Mouse (Mus musculus): ENCODE data around the gene Ostm1.

The Ostm1 gene

GRCm38 (mm10) chr10:42625907-42626306, 42.3 kb downstream of the Ostm1 start:
- DNase-seq (ENCODE audit: low spot score), result no peak

GRCm38 (mm10) chr10:42630596-42631355, 47.2 kb downstream of the Ostm1 start:
- DNase-seq (ENCODE audit: low spot score), result no peak

- no peak for DNase-seq (ENCODE audit: low spot score)
These were observed 48.3 kb downstream of the Ostm1 start for GRCm38 (mm10) chr10:42631754-42632452.

- DNase-seq (ENCODE audit: low spot score), result no peak
These were observed 49.1 kb downstream of the Ostm1 start for GRCm38 (mm10) chr10:42632453-42633360.

- no peak for DNase-seq (ENCODE audit: low spot score)
These were observed 49.9 kb downstream of the Ostm1 start for GRCm38 (mm10) chr10:42633361-42634121.

GRCm38 (mm10) chr10:42634122-42634720, 50.6 kb downstream of the Ostm1 start:
- no peak for DNase-seq (ENCODE audit: low spot score)

- DNase-seq (ENCODE audit: low spot score), result no peak
These were observed 51.4 kb downstream of the Ostm1 start for GRCm38 (mm10) chr10:42635046-42635445.

GRCm38 (mm10) chr10:42635566-42636359, 52.1 kb downstream of the Ostm1 start:
- DNase-seq (ENCODE audit: low spot score), result no peak

- no peak for DNase-seq (ENCODE audit: low spot score)
These were observed 52.9 kb downstream of the Ostm1 start for GRCm38 (mm10) chr10:42636360-42637182.

GRCm38 (mm10) chr10:42637183-42637788, 53.7 kb downstream of the Ostm1 start:
- DNase-seq (ENCODE audit: low spot score), result no peak

- DNase-seq (ENCODE audit: low spot score), result no peak
These were observed 56.2 kb downstream of the Ostm1 start for GRCm38 (mm10) chr10:42639856-42640255.

GRCm38 (mm10) chr10:42643638-42644037, 60.0 kb downstream of the Ostm1 start:
- DNase-seq (ENCODE audit: low spot score), result no peak

- no peak for DNase-seq (ENCODE audit: low spot score)
These were observed 62.7 kb downstream of the Ostm1 start for GRCm38 (mm10) chr10:42646340-42646739.

GRCm38 (mm10) chr10:42661916-42662315, 78.3 kb downstream of the Ostm1 start:
- DNase-seq (ENCODE audit: low spot score), result no peak

GRCm38 (mm10) chr10:42669970-42670369, 86.3 kb downstream of the Ostm1 start:
- DNase-seq (ENCODE audit: low spot score), result no peak

GRCm38 (mm10) chr10:42672798-42673197, 89.2 kb downstream of the Ostm1 start:
- DNase-seq (ENCODE audit: low spot score), result no peak

GRCm38 (mm10) chr10:42675571-42675970, 91.9 kb downstream of the Ostm1 start:
- no peak for DNase-seq (ENCODE audit: low spot score)

- DNase-seq (ENCODE audit: low spot score), result no peak
These were observed 94.7 kb downstream of the Ostm1 start for GRCm38 (mm10) chr10:42678331-42678730.

GRCm38 (mm10) chr10:42678755-42679364, 95.2 kb downstream of the Ostm1 start:
- DNase-seq (ENCODE audit: low spot score), result peak; percentile 65
